Mouse (Mus musculus) mature B cell (primary cell): ENCODE results near the gene Itpa.

ENCODE experiments used
- in situ Hi-C: fragments of 300-500 bp; cut with MboI; formaldehyde crosslinking; loops from 2 replicates; pipeline ENCODE4 v1.14.3; 2019

Itpa gene

DNA sequence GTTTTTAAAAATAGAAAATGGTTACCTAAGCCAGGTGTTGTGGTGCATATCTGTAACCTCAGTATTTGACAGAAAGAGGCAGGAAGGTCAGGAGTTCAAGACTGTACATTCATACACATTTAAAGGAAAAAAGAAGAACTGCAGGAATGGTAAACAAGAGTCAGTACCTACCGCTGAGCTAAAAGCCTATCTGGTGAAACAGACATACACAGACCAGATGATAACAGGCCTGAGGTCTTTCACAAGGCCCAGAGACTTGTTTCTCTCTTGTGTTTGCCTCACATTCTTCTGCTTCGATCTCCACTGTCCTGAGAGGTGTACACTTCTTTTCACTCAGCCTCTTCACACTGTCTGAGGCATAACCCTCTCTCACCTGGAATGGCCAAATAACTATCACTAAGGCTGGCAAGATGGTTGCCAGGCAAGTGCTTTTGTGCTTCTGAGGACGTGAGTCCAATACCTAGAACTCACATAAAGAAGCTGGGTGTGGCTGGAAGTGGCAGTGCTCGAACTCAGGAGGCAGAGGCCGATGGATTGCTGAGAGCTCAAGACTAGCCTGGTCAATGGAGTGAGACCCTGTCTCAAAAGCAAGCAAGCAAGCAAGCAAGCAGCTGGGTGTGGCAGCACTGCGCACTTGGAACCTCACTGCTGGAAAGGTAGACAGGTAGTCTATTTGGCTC, 11.6 kb upstream of the Itpa start:
- in situ Hi-C loops = loop anchor here (25.0 kb wide), 1 partner anchor 368 kb away; the partner anchor contains the start of genes Ebf4 and Idh3b

DNA sequence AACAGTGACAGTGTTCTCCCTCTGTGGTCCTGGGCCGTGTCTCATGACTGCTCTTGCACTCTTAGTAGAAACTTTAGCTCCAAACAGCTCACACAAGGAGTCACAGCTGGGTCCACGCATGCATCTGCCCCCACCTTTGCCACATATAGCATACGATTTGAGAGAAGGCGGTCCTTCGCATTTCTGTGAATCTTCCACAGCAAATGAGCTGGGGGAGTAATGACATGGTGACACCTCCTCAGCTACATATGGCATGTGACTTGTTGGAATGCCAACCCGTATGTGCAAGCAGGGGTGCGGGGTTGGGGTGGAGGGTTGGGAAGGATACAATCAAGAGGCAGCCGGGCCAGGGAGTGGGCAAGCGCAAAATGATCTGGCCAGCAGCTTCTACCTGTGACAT, 10.9 kb upstream of the Itpa start:
- in situ Hi-C loops = loop anchor here (25.0 kb wide), 1 partner anchor 369 kb away; the partner anchor contains the start of genes Ebf4 and Idh3b

DNA sequence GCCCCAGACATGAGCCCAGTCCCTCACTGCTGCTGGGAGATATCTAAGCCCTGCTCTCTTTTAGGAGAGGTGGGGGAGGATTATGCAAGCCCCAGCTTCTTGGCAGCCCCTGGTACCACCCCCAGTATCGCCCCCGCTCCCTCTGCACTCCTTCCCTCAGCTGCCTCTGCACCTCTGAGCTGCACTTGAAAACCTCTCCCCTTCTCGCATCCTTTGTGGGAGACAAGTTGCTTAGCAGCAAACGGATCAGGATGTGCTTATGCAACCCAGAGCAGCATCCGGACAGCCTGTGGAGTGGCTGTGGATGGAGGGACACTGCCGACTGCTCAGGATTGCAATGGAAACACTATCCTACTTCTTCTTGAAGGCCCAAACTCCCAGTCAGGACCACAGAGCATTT, 9.9 kb upstream of the Itpa start:
- in situ Hi-C loops = loop anchor here (25.0 kb wide), 1 partner anchor 370 kb away; the partner anchor contains the start of genes Ebf4 and Idh3b

DNA sequence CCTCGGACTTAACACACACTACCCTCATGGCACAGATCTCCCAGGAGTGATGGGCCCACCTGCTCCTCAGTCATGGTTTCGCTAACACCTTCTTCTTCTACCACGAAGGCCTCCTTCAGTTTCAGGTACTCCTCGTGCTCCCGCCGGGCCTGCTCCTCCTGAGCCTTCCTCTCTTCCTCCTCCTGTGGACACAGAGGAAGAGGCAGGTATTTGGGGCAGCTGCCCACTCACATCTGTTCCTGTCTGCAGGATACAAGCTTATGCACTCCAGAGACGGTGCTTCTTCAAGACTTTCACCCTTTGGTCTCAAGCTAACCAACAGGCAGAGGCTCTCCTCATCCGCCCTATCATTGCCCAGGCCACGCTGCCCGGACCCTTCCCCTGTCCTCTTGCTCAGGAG, 8.9 kb upstream of the Itpa start:
- in situ Hi-C loops = loop anchor here (25.0 kb wide), 1 partner anchor 371 kb away; the partner anchor contains the start of genes Ebf4 and Idh3b

DNA sequence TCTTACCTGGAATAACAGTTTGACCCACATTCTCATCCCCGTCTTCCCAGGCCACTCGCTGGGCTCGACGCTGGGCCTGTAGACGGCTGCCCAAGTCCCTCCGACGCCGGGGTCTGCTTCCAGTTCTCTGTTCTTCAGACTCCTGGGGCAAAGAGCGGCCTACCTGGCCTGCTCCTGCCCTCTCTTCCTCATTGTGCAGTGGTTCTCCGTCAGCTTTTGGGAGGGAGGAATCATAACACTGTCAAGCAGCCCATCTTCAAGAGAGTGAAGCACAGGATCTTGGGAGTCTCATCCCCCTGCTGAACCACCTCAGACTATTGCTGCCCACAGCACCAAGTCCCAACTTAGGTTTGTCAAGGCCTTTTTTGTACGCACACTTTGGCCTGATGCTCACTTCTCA, 4.1 kb upstream of the Itpa start:
- in situ Hi-C loops = loop anchor here (25.0 kb wide), 1 partner anchor 376 kb away; the partner anchor contains the start of genes Ebf4 and Idh3b

DNA sequence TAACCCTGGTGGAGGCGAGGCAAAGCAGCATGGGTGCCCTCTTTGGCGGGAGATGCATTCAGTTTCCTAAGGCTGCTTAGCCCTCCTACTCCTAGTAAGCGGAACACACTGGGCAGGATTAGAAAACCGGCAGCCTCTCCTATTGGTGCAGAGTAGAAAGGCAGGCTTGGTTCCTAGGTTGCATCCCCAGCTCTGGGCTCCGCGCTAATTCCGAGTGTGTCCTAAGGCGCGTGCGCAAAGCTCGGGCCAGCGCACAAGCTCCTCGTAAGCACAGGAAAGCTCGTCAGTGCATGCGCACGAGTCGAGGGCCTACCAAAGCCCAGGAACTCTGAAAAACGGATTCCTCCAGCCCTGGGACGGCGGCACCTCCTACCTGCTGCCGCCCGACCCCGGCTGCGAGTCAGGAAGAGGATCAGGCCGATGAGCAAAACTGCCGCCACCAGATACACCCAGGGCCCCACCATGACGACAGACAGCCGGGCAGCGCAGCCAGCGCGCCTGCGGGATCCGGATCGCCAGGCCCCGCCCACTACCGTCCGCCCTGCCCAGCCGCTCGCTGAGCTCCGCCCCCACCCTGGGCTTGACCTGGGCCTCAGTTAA, 3.2 kb upstream of the Itpa start, which contains the start of gene Ddrgk1:
TSS of gene Ddrgk1 (minus strand) at position 558 of the 600 bp plus-strand sequence.
- in situ Hi-C loops = loop anchor here (25.0 kb wide), 1 partner anchor 377 kb away; the partner anchor contains the start of genes Ebf4 and Idh3b

DNA sequence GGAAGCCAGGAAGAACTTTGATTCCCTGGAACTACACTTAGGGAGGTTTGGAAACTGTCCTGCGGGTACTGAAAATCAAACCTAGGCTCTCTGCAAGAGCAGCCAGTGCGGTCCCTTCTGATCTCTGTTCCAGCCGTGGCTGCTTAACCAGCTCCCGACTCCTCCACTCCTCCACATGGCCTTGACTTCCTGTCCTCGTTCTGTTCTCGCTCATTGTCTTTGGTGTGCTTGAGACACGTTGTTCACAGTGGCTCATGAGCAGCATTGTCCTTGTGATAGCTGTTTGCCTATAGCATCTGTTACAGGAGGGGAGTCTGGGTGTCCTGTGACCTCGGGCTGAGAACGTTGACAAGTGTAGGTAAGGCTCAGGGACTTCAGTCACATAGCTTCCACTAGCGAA, 9.8 kb downstream of the Itpa start:
- in situ Hi-C loops = no loop called here

DNA sequence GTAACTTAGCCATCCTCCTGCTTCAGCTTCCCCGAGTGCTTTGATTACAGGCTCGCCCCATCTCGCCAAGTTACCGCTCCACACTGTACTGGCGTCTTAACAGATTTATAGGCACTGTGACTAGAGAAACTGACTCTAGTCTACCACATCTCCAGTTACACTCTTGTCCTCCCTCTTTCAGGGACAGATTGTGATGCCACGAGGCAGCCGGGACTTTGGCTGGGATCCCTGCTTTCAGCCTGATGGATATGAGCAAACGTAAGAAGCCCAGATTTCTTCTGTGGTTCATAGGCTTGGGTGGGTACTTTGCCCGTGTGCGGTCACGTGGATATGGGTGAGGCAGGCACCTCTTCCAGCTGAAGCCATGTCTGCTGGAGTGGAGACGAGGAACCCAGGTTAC, 11.7 kb downstream of the Itpa start:
- in situ Hi-C loops = no loop called here

DNA sequence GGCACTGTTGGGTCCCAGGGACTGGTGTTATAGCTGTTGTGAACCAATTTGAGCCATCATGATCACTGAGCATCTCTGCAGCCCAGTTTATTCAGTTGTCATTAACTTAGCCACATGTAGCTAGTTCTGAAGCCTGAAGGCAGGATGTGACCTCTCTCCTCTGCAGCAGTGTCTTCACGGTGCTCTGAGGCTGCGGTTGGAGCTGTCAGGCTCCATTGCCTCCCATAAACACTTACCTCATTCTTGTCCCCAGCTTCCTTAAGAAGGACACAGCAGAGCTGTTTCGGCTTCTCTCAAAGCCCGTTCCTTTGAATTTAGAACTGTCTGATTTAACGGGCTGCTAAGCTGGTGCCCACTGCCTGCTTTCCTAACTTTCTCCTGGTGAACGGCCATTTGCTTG, 12.5 kb downstream of the Itpa start:
- in situ Hi-C loops = no loop called here

DNA sequence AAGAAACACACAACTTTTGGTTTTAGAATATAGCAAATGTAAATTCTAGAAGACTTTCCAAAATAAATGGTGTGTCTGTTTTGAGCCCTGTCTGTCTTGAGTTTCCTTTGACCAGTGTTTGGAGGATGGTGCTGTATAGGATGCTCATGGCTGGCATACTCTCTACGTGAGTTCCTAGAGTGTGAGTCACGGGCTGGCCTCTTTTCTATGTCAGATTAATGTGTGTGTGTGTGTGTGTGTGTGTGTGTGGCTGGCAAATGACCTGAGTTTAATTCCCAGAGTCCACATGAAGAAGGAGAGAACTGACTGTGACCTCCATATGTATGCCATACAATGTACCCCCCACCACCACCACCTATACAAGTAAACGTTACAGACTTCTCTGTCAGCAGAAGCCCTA, 14.1 kb downstream of the Itpa start:
- in situ Hi-C loops = no loop called here

DNA sequence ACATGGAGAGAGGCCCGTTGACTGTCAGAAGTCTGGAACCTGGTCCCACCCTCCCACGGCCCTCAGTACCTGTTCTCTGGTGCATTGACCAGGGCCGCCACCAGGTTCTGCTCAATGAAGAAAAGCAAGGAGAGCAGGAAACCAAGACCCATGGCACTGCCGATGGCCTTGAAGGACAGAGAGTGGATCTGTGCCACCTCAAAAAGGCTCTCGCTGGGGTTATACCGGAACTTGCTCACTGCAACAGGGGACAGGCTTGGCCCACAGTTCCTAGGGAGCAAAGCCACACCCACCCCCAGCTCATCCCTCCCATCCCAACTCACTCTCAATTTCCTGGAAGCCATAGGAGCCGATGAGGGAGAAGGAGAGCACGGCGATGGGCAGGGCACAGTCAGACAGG, 18.0 kb downstream of the Itpa start:
- in situ Hi-C loops = no loop called here

DNA sequence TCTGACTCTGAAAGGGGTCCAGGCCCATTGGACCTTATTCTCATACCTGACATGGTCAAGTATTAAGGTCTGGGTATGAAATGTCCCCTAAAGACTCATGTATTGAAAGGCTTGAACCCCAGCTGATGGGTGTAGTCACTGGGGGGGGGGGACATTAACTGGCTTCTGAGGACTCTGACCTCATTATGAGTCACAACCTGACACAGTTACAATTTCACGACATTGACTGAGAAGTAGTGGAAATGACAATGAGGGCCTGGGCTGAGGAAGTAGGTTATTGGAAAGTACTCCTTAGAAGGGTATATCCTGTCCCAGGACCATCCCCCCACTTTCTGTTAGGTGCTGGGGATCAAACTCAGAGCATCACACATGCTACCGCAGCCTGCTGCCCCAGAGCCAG, 21.6 kb downstream of the Itpa start:
- in situ Hi-C loops = no loop called here

DNA sequence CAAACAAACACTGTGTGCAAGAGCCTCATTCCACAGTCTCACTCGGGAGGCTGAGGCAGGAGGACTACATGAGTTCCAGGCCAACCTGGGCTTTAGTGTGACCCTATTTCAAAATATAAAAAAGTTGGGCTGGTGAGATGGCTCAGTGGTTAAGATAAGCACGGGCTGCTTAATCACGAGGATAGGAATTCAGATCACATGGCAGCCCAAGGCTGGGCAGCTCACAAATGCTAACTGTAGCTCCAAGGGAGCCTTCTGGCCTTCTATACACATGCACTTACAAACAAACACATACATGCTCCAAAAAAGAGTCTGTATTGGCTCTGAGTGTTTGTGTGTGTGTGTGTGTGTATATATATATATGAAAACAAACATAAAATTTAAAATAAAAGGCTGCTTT, 26.2 kb downstream of the Itpa start:
- in situ Hi-C loops = no loop called here

DNA sequence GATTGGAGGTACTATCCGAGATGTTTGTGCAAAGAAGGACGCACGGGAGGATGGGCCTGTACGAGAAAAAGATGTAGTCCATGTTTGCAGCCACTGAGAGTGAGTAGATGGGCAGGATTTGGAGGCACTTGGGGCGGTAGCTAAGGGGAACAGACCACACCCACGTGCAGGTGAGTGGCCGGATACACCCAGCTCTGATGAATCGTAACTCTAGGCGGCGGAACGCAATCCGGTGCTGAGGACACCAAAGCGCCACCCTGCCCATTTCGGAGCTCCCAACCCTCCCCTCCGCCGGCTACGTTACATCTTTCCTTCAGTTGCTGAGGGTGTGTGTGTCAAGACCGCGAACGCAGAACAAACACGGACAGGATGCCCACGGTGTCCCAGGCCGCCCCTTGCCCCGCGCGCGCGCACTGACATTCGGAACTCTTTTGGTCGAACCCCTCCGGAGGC, 29.3 kb downstream of the Itpa start:
- in situ Hi-C loops = no loop called here

DNA sequence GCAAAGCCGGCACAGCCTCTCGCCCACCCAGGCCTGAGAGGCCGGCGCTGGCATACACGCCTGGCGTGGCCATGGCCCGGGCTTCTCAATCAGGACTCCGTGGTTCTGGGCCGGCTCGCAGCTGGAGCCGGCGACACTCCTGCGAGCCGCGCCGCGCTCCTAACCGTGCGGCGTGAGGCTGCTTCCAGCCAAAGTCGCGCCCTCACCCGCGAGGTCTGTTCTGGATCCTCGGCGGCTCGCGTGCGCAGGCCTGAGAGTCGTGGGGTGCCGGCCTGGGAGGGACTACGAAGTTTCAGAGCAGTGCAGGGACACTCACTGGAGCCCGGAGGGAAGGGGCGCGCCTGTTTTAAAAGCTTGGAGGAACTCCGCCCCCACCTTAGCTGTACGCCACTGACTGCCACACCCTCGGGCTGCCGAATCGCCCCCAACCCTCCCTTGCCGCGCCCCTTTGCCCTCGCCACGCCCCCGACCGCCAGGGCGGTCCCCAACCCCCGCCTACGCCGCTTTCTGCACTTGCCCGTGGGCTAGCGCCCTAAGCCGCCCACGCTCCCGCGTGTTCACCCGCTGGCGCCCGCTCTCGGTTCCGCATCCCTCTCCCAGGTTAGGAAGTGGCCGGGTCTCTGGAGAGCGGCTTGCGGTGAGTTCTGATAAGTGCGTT, 29.9 kb downstream of the Itpa start, which contains the start of gene Slc4a11:
TSS of gene Slc4a11 (minus strand) at position 367 of the 658 bp plus-strand sequence.
- in situ Hi-C loops = no loop called here

DNA sequence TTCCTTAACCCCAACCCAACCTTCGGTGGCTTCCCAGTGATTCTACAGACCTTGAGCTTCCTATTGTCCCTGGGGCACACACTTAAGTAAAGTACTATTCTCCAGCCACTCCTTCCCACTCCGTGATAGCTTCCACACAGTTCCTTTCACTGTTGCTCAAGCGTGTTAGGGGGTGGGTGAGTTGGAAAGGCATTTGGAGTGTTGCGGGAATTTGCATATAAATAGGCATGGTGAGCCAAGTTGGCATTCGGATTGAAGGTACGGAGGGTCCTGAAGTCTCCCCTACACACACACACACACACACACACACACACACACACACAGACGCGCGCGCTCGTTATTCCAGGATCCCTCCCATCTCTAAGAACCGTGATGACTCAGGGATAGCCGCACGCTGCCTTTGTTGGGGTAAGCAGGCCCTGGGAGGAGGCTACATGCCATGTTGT, 30.4 kb downstream of the Itpa start:
- in situ Hi-C loops = no loop called here

DNA sequence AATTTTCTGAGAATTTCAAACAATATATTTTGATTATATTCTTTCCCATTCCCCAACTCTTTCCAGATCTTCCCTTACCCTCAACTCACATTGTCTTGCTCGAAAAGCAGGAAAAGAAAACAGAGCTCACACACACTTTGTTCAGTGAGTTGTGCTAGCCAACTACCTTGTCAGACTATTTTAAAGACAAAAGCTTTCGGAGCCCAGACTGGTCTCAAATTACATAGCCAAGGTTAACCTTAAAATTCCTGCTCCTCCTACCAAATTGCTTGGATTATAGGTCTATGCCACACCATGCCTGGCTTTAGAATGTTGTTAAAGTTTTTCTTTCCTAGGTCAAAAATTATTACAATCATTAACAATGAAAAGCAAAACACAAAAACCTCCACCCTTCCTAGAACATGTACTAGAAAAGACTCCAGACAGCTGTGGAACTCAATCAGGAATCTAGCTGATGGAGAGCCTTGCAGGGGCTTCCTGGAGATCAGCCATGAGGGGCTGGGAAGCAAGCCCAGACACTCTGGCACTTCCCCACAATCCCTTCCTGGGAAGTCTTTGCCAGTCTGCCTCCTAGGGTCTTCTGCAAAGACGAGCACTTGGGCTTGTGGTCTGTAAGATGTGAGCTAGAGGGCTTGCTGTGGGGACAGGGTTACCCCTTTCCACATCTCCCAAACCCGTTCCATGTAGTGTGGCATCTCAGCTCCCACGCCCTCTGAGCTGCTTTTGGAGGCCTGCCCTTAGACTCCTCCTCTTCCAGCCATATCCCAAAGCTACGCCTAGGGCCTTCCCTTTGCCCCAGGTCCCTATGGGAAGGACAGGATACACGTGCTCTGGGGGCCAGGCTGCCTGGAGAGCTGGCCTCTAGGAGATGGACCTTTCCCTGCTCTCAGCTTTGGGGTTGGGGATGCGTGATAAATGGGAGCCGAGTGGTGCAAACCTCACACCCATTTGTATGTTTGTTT, 36.9 kb downstream of the Itpa start:
- in situ Hi-C loops = no loop called here

DNA sequence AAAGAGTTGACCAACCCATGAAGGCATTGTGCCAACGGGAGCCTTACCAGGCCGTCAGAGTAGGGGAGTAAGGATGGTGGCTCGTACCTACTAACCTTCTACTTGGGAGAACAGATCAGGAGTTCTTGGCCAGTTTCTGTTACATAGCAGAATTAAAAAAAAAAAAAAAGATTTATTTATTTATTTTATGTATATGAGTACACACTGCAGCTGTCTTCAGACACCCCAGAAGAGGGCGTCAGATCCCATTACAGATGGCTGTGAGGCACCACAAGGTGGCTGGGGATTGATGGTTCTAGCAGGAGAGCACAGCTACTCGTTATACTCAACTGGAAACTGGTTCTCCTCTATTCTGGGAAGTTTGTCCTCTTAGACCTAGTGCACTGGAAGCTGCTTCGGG, 37.8 kb downstream of the Itpa start:
- in situ Hi-C loops = no loop called here

DNA sequence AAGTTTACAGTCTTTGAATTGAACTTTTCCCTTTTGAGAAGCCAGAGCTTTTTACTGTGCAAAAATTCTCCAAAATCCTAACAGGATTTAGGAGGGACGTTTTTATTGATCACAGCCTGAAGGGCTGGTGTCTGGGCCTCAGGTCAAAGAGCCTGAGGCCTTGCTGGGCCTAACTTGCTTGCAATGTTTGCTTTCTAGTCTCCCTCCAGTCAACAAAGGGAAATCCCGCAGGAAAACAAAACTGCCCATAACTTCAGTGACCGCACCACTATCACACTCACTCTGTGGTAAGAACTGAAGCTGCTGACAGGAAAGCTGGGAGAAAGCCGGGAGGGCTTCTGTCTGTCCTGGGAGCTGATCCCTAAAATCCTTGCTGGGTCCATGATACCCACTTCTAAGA, 39.2 kb downstream of the Itpa start:
- in situ Hi-C loops = no loop called here

DNA sequence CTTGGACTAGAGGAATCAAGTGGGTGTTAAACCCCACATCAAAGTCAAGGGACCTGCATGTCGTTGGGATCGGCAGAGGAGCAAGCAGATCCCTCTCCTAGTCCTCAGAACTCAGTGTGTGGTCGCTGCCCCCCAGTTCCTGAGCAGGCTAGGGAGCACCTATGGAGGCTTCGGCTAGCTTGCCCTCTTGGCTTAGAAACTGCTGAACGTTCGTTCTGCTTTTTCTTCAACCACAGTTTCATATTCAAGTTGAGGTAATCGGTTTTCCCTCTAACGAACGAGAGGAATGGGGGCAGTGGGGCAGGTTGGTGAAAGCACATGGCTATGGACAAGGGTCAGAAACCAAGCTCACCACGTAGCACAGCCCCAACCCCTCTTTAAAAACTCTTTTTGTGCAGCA, 39.6 kb downstream of the Itpa start:
- in situ Hi-C loops = no loop called here

DNA sequence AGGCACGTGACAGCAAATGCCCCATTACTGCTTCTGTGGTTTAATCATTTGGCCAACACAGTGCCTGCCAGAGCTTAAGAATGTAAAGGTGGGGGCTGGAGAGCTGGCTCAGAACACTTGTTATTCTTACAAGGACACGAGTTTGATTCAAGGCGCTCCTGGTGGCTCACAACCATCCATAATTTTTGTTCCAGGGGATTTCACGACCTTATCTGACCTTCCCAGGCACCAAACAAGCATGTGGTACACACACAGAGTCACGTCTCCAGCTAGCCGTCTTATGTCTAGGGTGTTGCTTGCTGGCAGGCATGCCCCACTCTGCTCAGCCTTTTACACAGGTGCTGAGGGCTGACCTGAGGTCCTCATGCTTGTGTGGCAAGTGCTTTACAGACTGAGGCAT, 50.5 kb downstream of the Itpa start:
- in situ Hi-C loops = no loop called here
